Mouse (Mus musculus): ENCODE data around the gene Acbd6. TPM values are rescaled to one million over a fixed set of nuclear protein-coding genes. Genes with fewer than 3 reads are reported as not detected.

The Acbd6 gene
- polyA plus RNA-seq, 1 experiment = 76.3 TPM

DNA sequence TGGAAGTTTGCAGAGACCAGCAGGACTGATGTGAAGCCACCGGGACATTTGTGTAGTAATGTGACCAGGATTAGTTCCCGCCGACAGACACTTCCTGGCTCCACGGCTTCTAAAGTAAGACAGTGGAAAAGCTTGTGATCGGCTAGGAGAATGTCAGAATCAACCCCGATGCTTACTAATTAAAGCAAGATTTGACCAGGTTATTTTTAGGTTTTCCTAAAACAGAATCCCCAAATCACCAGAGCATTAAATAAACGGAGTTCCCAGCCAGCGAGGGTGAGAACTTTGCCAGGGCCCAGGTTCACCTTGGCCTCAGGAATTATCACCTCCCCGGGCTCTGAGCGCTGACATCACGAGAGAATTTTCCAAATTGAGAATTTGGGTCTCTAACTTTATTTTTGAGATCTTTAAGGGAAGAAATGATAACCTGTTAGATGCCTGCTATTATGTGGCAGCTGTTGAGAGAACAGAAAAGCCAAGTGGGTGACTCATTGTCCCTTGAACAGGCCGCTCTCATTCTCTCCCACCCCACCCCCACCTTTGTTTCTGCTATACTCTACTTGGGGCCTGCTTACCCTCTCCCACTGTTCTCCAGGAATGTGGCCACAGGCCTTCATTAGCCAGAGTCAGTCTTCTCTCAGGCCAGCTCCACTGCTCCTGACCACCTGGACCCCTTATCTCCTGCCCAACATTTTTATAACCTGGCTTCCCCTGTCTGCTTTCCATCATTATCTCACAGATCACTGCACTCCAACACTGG, 30.7 kb upstream of the Acbd6 start:
- H3K4me1 ChIP-seq (ENCODE audit: control insufficient read depth, insufficient read depth, low read length) = no peaks in the 10 kb centered on the region; the same call in 1 of the 2 replicates
- TF ChIP-seq CTCF (IDR thresholded peaks at IDR 0.05; ENCODE audit: control insufficient read depth, insufficient read depth, low read length) (no peak), POLR2A (IDR thresholded peaks at IDR 0.05; ENCODE audit: borderline replicate concordance, control insufficient read depth, low read depth, low read length) (no peak)
- no peak overlapping the region for H3K27ac ChIP-seq (ENCODE audit: control insufficient read depth, insufficient read depth, low read depth, low read length, poor library complexity)
- H3K4me3 ChIP-seq (replicated peaks; ENCODE audit: control insufficient read depth, low read depth, low read length) = no peak overlapping the region
- WGBS = 79% methylated on average over 12 of the region's 12 CpGs

DNA sequence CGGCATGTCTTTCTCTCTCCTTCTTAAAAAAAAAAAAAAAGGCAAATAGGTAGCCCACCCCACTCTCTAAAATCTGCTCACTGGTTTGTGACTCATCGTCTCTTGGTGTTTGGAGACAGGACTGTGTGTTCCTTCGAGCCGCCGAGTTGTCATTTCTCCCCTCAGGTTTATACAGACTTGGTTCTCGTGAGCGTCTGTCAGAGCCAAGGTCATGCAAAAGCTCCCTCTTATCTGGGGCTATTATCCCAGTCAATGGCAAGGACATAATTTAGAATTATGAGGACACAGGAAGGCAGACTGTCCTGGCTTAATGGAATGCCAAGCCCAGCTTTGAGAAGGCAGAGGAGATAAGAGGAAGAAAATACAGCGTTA, 30.1 kb upstream of the Acbd6 start:
- TF ChIP-seq CTCF (IDR thresholded peaks at IDR 0.05; ENCODE audit: control insufficient read depth, insufficient read depth, low read length) (no peak), POLR2A (IDR thresholded peaks at IDR 0.05; ENCODE audit: borderline replicate concordance, control insufficient read depth, low read depth, low read length) (no peak)
- WGBS = 83% methylated on average over 8 of the region's 8 CpGs
- H3K4me3 ChIP-seq (replicated peaks; ENCODE audit: control insufficient read depth, low read depth, low read length) = no peak overlapping the region
- no peaks in the 10 kb centered on the region; the same call in 1 of the 2 replicates for H3K4me1 ChIP-seq (ENCODE audit: control insufficient read depth, insufficient read depth, low read length)
- no peak overlapping the region for H3K27ac ChIP-seq (ENCODE audit: control insufficient read depth, insufficient read depth, low read depth, low read length, poor library complexity)

DNA sequence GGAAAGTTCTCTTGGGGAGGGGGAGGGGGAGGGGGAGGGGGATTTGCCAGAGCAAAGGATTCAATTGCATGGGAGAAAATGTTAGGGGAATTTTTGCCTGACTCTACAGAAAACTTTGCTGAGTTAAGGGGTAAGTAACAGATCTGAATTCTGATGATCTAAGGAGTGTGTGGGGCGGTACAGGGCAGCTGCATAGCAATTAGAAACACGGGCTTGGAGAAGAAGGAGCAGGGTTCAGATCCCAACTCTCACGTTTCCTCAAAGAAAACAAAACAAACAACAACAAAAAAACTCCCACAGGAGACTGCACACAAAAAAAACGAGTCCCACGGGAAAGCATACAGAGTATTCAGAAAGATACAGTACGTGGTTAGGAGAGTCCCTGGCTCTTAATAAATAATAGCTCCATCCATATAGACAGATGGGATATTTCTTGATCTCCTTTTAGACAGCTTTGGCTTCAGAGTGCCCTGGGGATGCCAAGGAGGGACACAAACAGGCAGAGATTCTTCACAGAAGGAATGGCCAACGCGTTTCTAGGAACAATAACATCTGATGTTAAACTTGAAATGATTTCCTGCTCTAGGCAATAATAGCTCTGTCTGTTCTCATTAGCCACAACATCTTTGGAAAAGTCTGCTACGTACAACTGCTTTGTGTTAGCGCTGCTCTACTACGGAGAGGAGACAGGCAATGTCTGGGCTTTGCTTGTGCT, 29.4 kb upstream of the Acbd6 start:
- H3K4me3 ChIP-seq (replicated peaks; ENCODE audit: control insufficient read depth, low read depth, low read length) = no peak overlapping the region
- WGBS = 71% methylated on average over 11 of the region's 11 CpGs
- H3K27ac ChIP-seq (ENCODE audit: control insufficient read depth, insufficient read depth, low read depth, low read length, poor library complexity) = no peak overlapping the region
- no peaks in the 10 kb centered on the region; the same call in 1 of the 2 replicates for H3K4me1 ChIP-seq (ENCODE audit: control insufficient read depth, insufficient read depth, low read length)
- TF ChIP-seq POLR2A (IDR thresholded peaks at IDR 0.05; ENCODE audit: borderline replicate concordance, control insufficient read depth, low read depth, low read length) = no peak
- no peak for TF ChIP-seq CTCF (IDR thresholded peaks at IDR 0.05; ENCODE audit: control insufficient read depth, insufficient read depth, low read length)

DNA sequence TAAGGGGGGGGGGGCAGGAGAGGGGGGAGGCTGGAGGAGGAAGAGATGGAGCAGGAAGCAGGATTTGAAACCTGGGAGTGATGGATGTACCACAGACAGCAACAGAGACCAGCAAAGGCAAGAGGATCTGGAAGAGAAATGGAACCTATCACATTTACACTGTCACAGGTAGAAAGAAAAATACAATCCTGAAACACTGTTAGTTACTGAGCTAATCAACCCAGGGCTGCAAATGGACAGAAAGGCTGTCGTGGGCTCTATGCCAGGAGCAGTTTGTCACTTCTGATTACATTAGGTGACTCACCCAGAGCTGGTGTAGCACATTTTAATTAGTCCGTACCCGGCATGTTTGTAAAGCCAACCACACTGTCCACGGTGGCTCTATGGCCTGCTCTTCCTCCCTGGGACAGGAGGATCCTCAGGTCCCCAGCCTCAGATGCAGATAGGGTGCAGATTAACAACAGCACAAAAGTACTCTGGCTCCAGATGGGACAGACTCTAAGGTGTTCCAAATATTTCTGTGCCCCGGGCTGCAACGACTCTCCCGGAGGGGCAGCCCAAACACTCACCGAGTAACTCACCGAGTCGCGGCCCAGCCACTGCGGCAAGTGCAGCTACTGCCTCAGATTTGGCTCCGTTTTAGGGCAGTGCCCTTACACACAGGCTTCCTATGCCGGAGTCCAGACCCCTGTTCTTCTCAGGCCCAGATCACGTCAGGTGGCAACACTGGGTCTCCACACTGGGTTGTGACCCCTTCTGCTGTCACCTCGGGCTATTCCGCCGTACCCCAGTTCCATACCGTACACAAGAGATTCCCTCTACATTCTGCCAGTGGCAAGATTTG, 28.6 kb upstream of the Acbd6 start:
- H3K4me3 ChIP-seq (replicated peaks; ENCODE audit: control insufficient read depth, low read depth, low read length) = no peak overlapping the region
- no peak overlapping the region for H3K27ac ChIP-seq (ENCODE audit: control insufficient read depth, insufficient read depth, low read depth, low read length, poor library complexity)
- 89% methylated on average over 19 of the region's 19 CpGs for WGBS
- H3K4me1 ChIP-seq (ENCODE audit: control insufficient read depth, insufficient read depth, low read length) = no peaks in the 10 kb centered on the region; the same call in 1 of the 2 replicates
- TF ChIP-seq CTCF (IDR thresholded peaks at IDR 0.05; ENCODE audit: control insufficient read depth, insufficient read depth, low read length) = no peak
- no peak for TF ChIP-seq POLR2A (IDR thresholded peaks at IDR 0.05; ENCODE audit: borderline replicate concordance, control insufficient read depth, low read depth, low read length)

DNA sequence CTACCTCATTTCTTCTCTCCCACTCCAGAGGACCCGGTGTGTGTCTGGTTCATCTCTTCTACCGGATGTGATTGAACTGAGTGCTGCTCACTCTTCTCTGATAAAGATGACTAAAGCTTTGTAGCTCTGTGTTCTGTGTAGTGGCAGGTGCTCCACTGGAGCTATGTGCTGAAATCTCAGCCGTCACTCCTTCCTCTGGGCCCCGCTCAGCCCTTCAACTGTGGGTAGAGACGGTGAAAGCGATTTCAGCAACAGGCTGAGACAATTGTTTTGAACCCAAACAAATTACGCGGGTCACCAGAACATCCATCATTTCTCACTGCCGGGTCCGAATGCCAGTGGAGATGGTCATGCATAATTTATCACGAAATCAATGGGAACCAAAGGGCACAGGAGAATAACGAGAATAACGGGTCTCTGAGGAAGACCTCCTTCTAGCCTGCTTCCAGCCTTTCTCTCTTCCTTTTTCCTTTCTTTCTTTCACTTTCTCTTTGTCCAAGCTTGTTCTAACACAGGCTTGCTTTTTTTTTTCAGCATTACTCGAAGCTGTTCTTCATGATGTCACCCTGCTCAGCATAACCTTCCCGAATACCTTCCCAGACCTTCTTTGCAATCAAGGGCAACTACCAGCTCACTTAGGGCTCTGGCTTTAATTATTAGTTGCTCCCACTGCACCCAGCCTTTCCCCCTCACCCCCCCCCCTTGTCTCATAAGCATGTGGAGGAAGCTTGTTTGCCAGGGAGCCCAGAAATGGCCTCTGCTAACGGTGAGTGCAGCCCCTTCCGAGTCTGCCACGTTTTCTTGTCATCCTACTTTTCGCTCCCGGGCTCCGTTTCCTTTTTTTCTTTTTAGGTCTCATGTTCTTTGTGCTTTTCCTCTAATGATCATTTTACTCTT, 27.1 kb upstream of the Acbd6 start:
- no peaks in the 10 kb centered on the region; the same call in 1 of the 2 replicates for H3K4me1 ChIP-seq (ENCODE audit: control insufficient read depth, insufficient read depth, low read length)
- 54% methylated on average over 21 of the region's 21 CpGs for WGBS
- H3K4me3 ChIP-seq (replicated peaks; ENCODE audit: control insufficient read depth, low read depth, low read length) = no peak overlapping the region
- no peak overlapping the region for H3K27ac ChIP-seq (ENCODE audit: control insufficient read depth, insufficient read depth, low read depth, low read length, poor library complexity)
- TF ChIP-seq POLR2A (IDR thresholded peaks at IDR 0.05; ENCODE audit: borderline replicate concordance, control insufficient read depth, low read depth, low read length) = no peak
- no peak for TF ChIP-seq CTCF (IDR thresholded peaks at IDR 0.05; ENCODE audit: control insufficient read depth, insufficient read depth, low read length)

DNA sequence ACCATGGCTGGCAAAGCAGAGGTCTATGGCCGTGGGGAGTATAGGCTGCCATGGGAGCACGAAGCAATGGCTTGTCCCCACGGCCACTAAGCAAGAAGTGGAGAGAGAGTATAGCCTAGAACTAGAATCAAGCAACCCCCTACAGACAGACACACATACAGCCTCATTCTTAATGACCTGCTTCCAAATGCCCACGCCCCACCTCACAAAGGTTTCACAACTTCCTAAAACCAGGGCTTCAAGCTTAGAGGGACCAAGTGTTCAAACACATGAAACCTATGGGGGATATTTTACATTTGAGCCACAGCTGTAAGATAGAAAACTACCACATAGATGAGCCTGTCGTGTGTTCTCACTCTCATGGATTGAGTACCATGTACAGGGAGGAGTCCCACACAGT, 25.5 kb upstream of the Acbd6 start:
- no peak overlapping the region for H3K4me3 ChIP-seq (replicated peaks; ENCODE audit: control insufficient read depth, low read depth, low read length)
- 66% methylated on average over 5 of the region's 5 CpGs for WGBS
- no peaks in the 10 kb centered on the region; the same call in 1 of the 2 replicates for H3K4me1 ChIP-seq (ENCODE audit: control insufficient read depth, insufficient read depth, low read length)
- no peak for TF ChIP-seq CTCF (IDR thresholded peaks at IDR 0.05; ENCODE audit: control insufficient read depth, insufficient read depth, low read length)
- TF ChIP-seq POLR2A (IDR thresholded peaks at IDR 0.05; ENCODE audit: borderline replicate concordance, control insufficient read depth, low read depth, low read length) = no peak
- no peak overlapping the region for H3K27ac ChIP-seq (ENCODE audit: control insufficient read depth, insufficient read depth, low read depth, low read length, poor library complexity)
